Mouse (Mus musculus) liver, embryonic 14.5 days (tissue): ENCODE results near the gene Parn.

Experiments
- CTCF ChIP-seq: IDR thresholded peaks from 2 replicates; pipeline ENCODE4 v1.5.1; 2016; ENCODE audit warnings: antibody characterized with exemption, low read depth, control low read depth
- EP300 ChIP-seq: IDR thresholded peaks from 2 replicates; pipeline ENCODE4 v1.6.1; 2016; ENCODE audit warnings: antibody characterized with exemption, low read depth

GRCm38 (mm10) chr16:13644474-13644873, 23.5 kb downstream of the Parn start:
- TF ChIP-seq CTCF (no peak), EP300 (no peak)
